Mouse (Mus musculus): ENCODE measurements at regions not wholly inside any gene's neighbourhood (a gene's known extent, or its start where the extent isn't known, plus 50 kb on each side); places are given as distances from the start of the nearest gene placed in this dataset.

DNA sequence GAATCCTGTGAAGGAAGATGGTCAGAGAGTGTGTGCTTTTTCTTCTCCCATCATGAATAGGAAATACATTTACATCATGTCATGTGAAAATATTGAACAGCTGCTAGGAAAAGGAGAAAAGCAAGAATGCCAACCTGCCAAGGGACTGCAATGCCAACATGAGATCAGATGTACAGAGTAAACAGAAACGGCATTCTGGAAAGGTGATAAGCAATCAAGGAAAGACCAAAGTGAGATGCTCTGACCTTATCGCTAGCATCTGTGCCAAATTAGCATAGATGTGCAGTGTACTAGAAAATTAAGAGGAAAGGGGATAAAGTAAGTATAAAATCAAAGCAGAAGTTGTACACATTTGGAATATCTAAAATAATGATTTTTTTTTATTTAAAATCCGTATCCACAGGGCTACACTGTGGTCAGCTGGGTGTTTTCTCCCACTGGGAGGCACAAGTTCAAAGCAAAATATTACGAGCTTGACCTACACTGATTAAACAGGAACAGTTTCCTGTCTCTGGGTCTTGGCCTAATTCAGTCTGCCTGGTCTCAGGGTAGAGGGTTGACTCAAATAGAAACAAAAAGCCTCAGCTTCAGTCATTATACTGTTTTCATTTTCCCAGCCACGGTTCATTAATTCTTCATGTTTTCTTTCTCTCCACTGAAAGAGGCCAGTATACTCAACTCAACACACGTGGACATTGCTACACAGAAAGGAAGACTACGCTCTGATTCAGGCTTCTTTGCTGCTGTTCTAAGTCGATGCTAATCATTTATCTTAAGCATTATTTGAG is 504.0 kb upstream of the Foxg1 start:
- Histone ChIP-seq H3K9me3 (replicated peaks; ENCODE audit: low read length) (no peaks in the 10 kb centered on the region), H3K4me3 (replicated peaks in 1 of 3; ENCODE audit: low read depth in 2 of 3, low read length in 2 of 3, poor library complexity in 1 of 3) (no peak overlapping the region), H3K36me3 (replicated peaks in 1 of 2; ENCODE audit: control insufficient read depth in 1 of 2, insufficient read depth in 1 of 2, low read length in 1 of 2) (no peaks in the 10 kb centered on the region), H3K27me3 (replicated peaks) (no peaks in the 10 kb centered on the region), H3K4me1 (ENCODE audit: control insufficient read depth in 1 of 2, insufficient read depth in 2 of 2) (peaks cover 2 to 12% of the 10 kb centered on the region in 2 experiments; a peak in 3 of 4 replicates), H3K4me2 (ENCODE audit: insufficient read depth, low read depth, poor library complexity, severe bottlenecking) (peak overlapping the region; percentile 56; the same call in 1 of the 2 replicates), H3K9ac (ENCODE audit: insufficient read depth, low read depth) (no peak overlapping the region), H3K27ac (ENCODE audit: insufficient read depth, low read depth) (no peak overlapping the region), H3K79me2 (replicated peaks; ENCODE audit: control insufficient read depth, extremely low read depth, insufficient read depth, poor library complexity, severe bottlenecking) (no peaks in the 10 kb centered on the region)
- TF ChIP-seq SMC3 (IDR thresholded peaks at IDR 0.05; ENCODE audit: low read depth, low read length) = no peak
- TF ChIP-seq GABPA (IDR thresholded peaks at IDR 0.05; ENCODE audit: insufficient replicate concordance, low read depth, low read length) = no peak
- TF ChIP-seq KAT2A (IDR thresholded peaks at IDR 0.05; ENCODE audit: insufficient replicate concordance, low read length) = no peak
- peak; percentile 91 for TF ChIP-seq IRF4 (IDR thresholded peaks at IDR 0.05; ENCODE audit: low read depth, low read length)
- TF ChIP-seq CHD1 (IDR thresholded peaks at IDR 0.05; ENCODE audit: low read depth, low read length) = no peak
- no peak for TF ChIP-seq RCOR1 (conservative IDR thresholded peaks at IDR 0.05; ENCODE audit: low read depth, low read length)
- TF ChIP-seq RAD21 (IDR thresholded peaks at IDR 0.05; ENCODE audit: low read depth, low read length) = no peak; the same call in 1 of the 2 replicates
- no peak for TF ChIP-seq ZNF384 (IDR thresholded peaks at IDR 0.05; ENCODE audit: low read depth, low read length)
- TF ChIP-seq ETS1 (conservative IDR thresholded peaks at IDR 0.05; ENCODE audit: low read depth, low read length) = peak; percentile 46; the same call in 1 of the 2 replicates
- TF ChIP-seq ZKSCAN1 (IDR thresholded peaks at IDR 0.05; ENCODE audit: borderline replicate concordance, low read depth, low read length) = no peak
- TF ChIP-seq MXI1 (IDR thresholded peaks at IDR 0.05; ENCODE audit: low read depth, low read length) = 0 out of 2 replicates have a peak, but pooled peaks have one; percentile 52
- no peak for TF ChIP-seq POLR2AphosphoS2 (IDR thresholded peaks at IDR 0.05; ENCODE audit: low read depth, low read length)
- TF ChIP-seq ELF1 (IDR thresholded peaks at IDR 0.05; ENCODE audit: low read depth, low read length) = no peak
- no peak for TF ChIP-seq ZC3H11A (IDR thresholded peaks at IDR 0.05; ENCODE audit: low read depth, low read length)
- no peak for TF ChIP-seq HCFC1 (IDR thresholded peaks at IDR 0.05; ENCODE audit: low read depth, low read length)
- no peak for TF ChIP-seq MEF2A (IDR thresholded peaks at IDR 0.05; ENCODE audit: borderline replicate concordance, low read depth, low read length)
- no peak for TF ChIP-seq USF1 (IDR thresholded peaks at IDR 0.05; ENCODE audit: low read depth, low read length)
- TF ChIP-seq CHD2 (IDR thresholded peaks at IDR 0.05; ENCODE audit: low read length) = no peak
- TF ChIP-seq MYC (IDR thresholded peaks at IDR 0.05; ENCODE audit: low read depth, low read length) = peak; percentile 81
- TF ChIP-seq PAX5 (IDR thresholded peaks at IDR 0.05; ENCODE audit: low read length) = no peak
- TF ChIP-seq JUN (IDR thresholded peaks at IDR 0.05; ENCODE audit: insufficient read depth, low read depth, low read length) = peak; percentile 58; the same call in 1 of the 2 replicates
- no peak for TF ChIP-seq UBTF (IDR thresholded peaks at IDR 0.05; ENCODE audit: low read depth, low read length)
- TF ChIP-seq ZMIZ1 (IDR thresholded peaks at IDR 0.05; ENCODE audit: low read depth, low read length) = no peak
- no peak for TF ChIP-seq E2F4 (IDR thresholded peaks at IDR 0.05; ENCODE audit: insufficient replicate concordance, low read depth, low read length)
- no peak for TF ChIP-seq MAFK (IDR thresholded peaks at IDR 0.05; ENCODE audit: insufficient replicate concordance, low read length)
- peak; percentile 91 for TF ChIP-seq JUND (conservative IDR thresholded peaks at IDR 0.05; ENCODE audit: low read depth, low read length)
- TF ChIP-seq POLR2A (IDR thresholded peaks at IDR 0.05; ENCODE audit: low read depth, low read length) = no peak
- TF ChIP-seq TBP (conservative IDR thresholded peaks at IDR 0.05; ENCODE audit: low read depth, low read length) = no peak
- TF ChIP-seq MAX (IDR thresholded peaks at IDR 0.05; ENCODE audit: low read length) = peak; percentile 70; the same call in 1 of the 2 replicates
- TF ChIP-seq EP300 (IDR thresholded peaks at IDR 0.05; ENCODE audit: low read length) = peak; percentile 81
- TF ChIP-seq BHLHE40 (IDR thresholded peaks at IDR 0.05; ENCODE audit: low read depth, low read length) = peak; percentile 54
- TF ChIP-seq SIN3A (IDR thresholded peaks at IDR 0.05; ENCODE audit: low read length) = peak; percentile 36; the same call in 1 of the 2 replicates
- TF ChIP-seq MAZ (IDR thresholded peaks at IDR 0.05; ENCODE audit: low read depth, low read length) = no peak
- dilution Hi-C loops (cut with MboI; ENCODE audit: extremely low pct_ligation_motif_present, extremely low pct_unique_long_range_greater_than_20kb, low sequenced_read_pairs) = no loop called here
- in situ Hi-C loops (cut with MboI; ENCODE audit: low pct_ligation_motif_present, low pct_unique_long_range_greater_than_20kb, low sequenced_read_pairs) = no loop called here
- peak; percentile 63 for DNase-seq (ENCODE audit: extremely low read depth)

Data from CH12.LX (cell line).